Mouse (Mus musculus) CH12.LX (cell line): Measurements from ENCODE around the gene Pdcd1lg2.

Experiments
- EP300 ChIP-seq: IDR thresholded peaks from 2 replicates; pipeline ENCODE4 v1.6.1; 2011; ENCODE audit warnings: low read length, improper control_type of control experiment
- RCOR1 ChIP-seq: conservative IDR thresholded peaks from 2 replicates; pipeline ENCODE4 v1.6.1; 2012; ENCODE audit warnings: low read depth, mild to moderate bottlenecking, inconsistent platforms, low read length, improper control_type of control experiment
- USF1 ChIP-seq: IDR thresholded peaks from 2 replicates; pipeline ENCODE4 v1.6.1; 2014; ENCODE audit warnings: low read depth, mild to moderate bottlenecking, inconsistent platforms, low read length, improper control_type of control experiment
- ZNF384 ChIP-seq: IDR thresholded peaks from 2 replicates; pipeline ENCODE4 v1.6.1; 2012; ENCODE audit warnings: low read depth, low read length, improper control_type of control experiment, inconsistent platforms

DNA sequence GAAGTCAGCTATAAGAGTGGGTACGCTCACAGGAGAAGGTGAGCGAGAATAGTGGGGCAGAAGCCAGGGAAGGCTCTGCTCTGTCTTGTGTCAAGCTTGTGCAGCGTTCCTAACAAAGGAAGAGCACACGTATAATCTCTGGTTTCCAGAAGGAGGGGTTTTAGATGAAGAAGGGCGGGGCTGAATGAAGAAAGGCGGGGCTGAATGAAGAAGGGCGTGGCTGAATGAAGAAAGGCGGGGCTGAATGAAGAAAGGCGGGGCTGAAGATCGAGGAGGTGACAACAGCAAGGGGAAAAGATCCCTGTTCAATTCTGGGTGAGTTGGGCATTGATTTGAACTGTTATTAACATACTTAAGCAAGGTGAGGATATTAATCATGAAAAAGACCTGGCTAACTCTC, 105.3 kb downstream of the Pdcd1lg2 start:
- TF ChIP-seq ZNF384, result no peak
- no peak for TF ChIP-seq EP300
- TF ChIP-seq USF1, result no peak
- no peak for TF ChIP-seq RCOR1
